Mouse (Mus musculus) olfactory bulb, adult 2 months (tissue): ENCODE results near the gene Tnfrsf21.

Experiments
- CTCF ChIP-seq: fragments of 200-500 bp; IDR thresholded peaks from 2 replicates; pipeline ENCODE4 v1.5.1; 2012; ENCODE audit warnings: low read depth, mild to moderate bottlenecking, low read length, moderate library complexity; ENCODE audit not compliant: insufficient read depth
- POLR2A ChIP-seq: fragments of 200-500 bp; IDR thresholded peaks from 2 replicates; pipeline ENCODE4 v1.6.1; 2012; ENCODE audit warnings: mild to moderate bottlenecking, low read depth, low read length, moderate library complexity; ENCODE audit not compliant: insufficient read depth

GRCm38 (mm10) chr17:43075100-43075499 is 58.7 kb downstream of the Tnfrsf21 start:
- no peak for TF ChIP-seq POLR2A
- no peak for TF ChIP-seq CTCF
